Mouse (Mus musculus) telencephalon, adult 2 months (tissue): Measurements from ENCODE around the gene Cyp2j12.
"Not testable (repeated sequence)": the region's sequence is repeated elsewhere in the genome, so short reads cannot be mapped to it uniquely, and the experiment has no call there.

Experiments
- DNase-seq: peaks from one replicate; pipeline ENCODE4 v3.0.0-alpha.2; 2011; ENCODE audit warnings: low read depth, low spot score

Cyp2j12 gene

GRCm38 (mm10) chr4:96140732-96141467 is at the start of gene Cyp2j12:
TSS of gene Cyp2j12 (minus strand) at chr4:96141152.
- DNase-seq, result no peak

- not testable (repeated sequence) for DNase-seq
These were observed 48.4 kb upstream of the Cyp2j12 start for GRCm38 (mm10) chr4:96189321-96189720.

GRCm38 (mm10) chr4:96188671-96189070 is 47.7 kb upstream of the Cyp2j12 start:
- not testable (repeated sequence) for DNase-seq

GRCm38 (mm10) chr4:96188146-96188545 is 47.2 kb upstream of the Cyp2j12 start:
- DNase-seq, result not testable (repeated sequence)

DNA sequence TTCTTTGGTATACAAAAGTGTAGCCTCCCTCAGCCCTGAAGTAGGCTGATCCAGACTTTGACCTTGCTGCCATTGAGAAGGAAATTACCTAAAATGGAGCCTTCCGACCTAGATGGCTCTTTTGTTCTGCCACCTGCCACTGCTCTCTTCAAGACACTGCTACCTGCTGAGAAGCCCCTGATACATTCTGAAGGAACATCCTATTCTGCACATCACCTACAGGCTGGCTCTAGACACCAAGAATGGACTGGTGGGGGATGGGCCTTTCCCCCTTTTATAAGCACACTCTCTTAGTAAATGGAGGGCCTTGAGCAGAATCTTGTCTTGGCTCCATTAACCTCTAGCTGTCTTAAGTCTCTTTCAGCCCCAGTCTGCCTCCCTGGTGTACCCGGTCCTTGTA is 43.8 kb upstream of the Cyp2j12 start:
- not testable (repeated sequence) for DNase-seq

- DNase-seq, result no peak
These were observed 21.9 kb upstream of the Cyp2j12 start for GRCm38 (mm10) chr4:96162839-96163238.

DNA sequence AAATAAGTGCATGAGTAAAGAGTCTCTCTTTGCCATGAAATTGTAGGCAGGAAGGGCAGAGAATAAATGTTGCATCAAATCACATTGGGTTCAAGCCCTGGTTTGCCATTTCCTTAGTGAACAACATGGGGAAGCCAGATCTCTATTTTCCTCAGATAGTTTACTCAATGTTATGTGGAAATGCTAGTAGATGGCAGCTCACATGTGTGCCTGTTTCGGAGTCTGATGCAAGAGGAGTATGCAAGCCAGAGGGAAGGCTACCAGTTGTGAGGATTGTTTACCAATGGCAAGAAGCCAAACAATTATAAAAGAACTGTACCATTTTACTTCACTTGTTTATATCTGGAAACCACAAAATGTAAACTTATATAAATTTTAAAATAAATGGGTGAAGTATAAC is 20.6 kb upstream of the Cyp2j12 start:
- no peak for DNase-seq

DNA sequence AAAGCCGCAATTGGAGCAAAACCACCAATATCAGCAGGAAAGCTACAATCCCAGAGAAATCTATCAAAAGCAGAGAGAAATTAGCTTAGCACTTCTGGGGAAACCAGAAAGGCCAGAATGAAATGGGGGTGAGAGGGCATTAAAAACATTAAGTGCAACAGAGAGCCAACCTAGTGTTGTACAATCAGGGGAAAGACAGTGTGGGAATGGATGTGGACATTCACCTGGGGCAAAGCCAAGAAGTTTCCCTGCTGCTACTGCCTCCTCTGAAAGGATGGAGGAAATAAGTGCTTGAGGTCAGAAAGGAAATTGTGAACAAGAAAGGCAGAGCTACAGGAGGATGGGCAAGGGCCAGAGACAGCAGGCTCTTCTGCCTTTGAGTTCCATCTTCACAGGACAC is 1.7 kb downstream of the Cyp2j12 start:
- no peak for DNase-seq

DNA sequence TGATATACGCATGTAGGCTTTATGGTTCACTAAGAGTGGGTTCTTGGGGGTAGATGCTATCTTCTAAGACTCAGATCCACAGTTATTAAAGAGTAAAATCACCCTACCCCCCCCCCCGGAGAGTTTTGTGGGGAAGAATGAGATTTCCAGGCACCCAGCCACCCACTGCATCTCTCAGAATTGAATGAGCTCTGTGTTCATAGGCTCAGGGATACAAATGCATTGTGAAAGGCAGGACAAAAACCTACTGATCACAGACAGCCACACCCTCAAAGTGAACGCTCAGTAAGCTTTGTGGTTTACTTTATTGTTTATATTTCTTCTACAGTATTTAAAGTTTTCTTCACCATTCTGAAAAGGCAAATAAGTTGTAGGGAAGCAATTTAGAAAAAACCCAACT is 6.7 kb downstream of the Cyp2j12 start:
- peak; percentile 22 for DNase-seq

DNA sequence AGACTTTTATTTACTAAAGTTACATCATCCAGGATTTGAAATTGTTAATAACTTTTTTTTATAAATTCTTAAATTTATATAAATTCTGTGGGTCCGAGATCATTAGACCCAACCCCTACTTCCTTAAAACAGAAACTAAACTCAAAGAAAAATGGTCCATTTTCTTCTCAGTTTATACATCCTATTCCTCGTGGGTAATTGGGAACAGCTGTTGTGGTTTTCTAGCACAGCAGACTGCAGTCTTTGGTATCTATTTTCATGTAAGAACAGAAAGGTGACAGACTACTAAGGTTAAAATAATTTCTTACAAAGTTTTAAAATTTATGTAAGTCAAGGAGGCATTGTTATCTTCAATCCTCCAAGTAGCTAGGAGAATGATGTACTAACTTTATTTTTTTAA is 44.1 kb downstream of the Cyp2j12 start:
- DNase-seq, result no peak

GRCm38 (mm10) chr4:96091869-96092268 is 49.1 kb downstream of the Cyp2j12 start:
- no peak for DNase-seq

GRCm38 (mm10) chr4:96089356-96090048 is 51.5 kb downstream of the Cyp2j12 start:
- DNase-seq, result not testable (repeated sequence)

GRCm38 (mm10) chr4:96078308-96078707 is 62.6 kb downstream of the Cyp2j12 start:
- no peak for DNase-seq

GRCm38 (mm10) chr4:96077261-96078125 is 63.5 kb downstream of the Cyp2j12 start, which contains the start of gene Cyp2j13:
TSS of gene Cyp2j13 (minus strand) at chr4:96077546.
- DNase-seq, result no peak

DNA sequence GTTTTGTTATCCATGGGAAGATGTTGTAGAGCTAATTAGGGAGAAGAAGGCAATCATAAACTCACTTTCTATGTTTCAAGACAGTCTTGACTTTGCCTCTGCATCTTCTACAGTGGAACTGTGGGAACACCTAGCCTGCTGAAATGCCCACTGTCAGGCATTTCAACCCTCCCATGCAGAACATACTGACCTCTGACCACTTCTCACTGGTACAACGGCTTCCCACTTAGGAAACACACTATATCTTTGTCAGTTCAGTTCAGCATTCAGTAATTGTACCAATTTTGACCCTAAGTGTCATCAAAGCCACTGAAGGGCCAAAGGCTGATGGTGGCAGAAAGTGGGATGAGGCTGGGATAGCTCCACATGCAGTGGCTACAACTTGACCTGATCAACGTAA is 78.9 kb downstream of the Cyp2j12 start:
- no peak for DNase-seq

DNA sequence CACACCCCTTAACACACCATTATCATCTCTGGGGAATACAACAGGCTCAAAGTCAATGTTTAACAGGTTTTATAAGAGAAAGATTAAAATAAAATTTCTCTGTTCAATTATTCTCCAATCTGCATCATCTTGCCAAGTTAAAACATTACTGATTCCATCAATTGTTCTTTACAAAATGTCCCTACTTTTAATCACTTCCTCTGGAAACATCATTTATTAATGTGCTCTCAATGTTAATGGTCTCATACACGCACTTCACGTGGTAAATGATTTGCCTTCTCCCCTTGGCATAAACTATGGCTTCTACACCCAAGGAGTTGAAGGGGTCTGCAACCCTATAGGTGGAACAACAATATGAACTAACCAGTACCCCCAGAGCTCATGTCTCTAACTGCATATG is 80.8 kb downstream of the Cyp2j12 start:
- DNase-seq, result no peak
